Mouse (Mus musculus): Measurements from ENCODE around the gene Ccdc124.

GRCm38 (mm10) chr8:70857516-70857915 is 16.2 kb downstream of the Ccdc124 start:
- TF ChIP-seq HCFC1 (IDR thresholded peaks at IDR 0.05; ENCODE audit: borderline replicate concordance, insufficient read depth, low read length), result no peak
- TF ChIP-seq ZC3H11A (IDR thresholded peaks at IDR 0.05; ENCODE audit: borderline replicate concordance, low read depth, low read length), result no peak
- TF ChIP-seq CHD2 (IDR thresholded peaks at IDR 0.05; ENCODE audit: low read depth, low read length), result no peak
- TF ChIP-seq ZNF384 (IDR thresholded peaks at IDR 0.05; ENCODE audit: low read depth, low read length), result no peak
- TF ChIP-seq MAFK (IDR thresholded peaks at IDR 0.05; ENCODE audit: insufficient read depth, low read depth, low read length), result no peak
